8 mouse cellular contexts compared by ENCODE assay signal in the genomic region with DNA sequence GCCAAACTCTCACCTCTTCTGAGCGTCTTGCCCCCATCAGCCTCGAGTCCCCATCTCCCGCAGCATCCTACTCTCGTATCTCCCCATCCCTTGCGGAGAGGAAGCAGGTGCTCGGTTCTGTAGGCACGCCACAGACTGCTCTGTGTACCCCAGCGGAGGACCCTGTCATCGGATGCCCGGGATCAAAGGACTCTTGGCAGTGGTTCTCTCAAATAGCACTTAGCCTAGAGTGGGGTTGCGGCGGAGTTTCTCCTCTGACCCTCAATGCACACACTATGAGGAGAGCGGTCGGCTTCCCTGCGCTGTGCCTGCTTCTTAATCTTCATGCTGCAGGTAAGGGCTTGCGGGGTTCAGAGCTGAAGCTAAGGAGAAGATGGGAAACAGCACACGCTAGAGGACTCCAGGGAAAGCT. TPM values are rescaled to one million over a fixed set of nuclear protein-coding genes. Genes with fewer than 3 reads are reported as not detected.
DNase-seq lines count a peak whose midpoint lies in the region; ATAC-seq lines count a peak whose summit lies in the region.

No protein-coding gene starts in this region.

- no peaks in the 10 kb centered on the region for H3K36me3 ChIP-seq in heart, embryonic 16.5 days (ENCODE audit: control insufficient read depth, insufficient read depth)
- H3K36me3 ChIP-seq in embryonic facial prominence, embryonic 10.5 days (replicated peaks) = no peaks in the 10 kb centered on the region
- no peaks in the 10 kb centered on the region for H3K36me3 ChIP-seq in hindbrain, embryonic 14.5 days (replicated peaks; ENCODE audit: control insufficient read depth, insufficient read depth)
- H3K36me3 ChIP-seq in midbrain, embryonic 14.5 days (ENCODE audit: control insufficient read depth, insufficient read depth, low read length) = no peaks in the 10 kb centered on the region

- no peaks in the 10 kb centered on the region for H3K9me3 ChIP-seq in heart, embryonic 16.5 days (replicated peaks; ENCODE audit: control insufficient read depth, low read length)
- no peaks in the 10 kb centered on the region for H3K9me3 ChIP-seq in embryonic facial prominence, embryonic 10.5 days
- H3K9me3 ChIP-seq in hindbrain, embryonic 14.5 days (ENCODE audit: control insufficient read depth, low read length) = peaks cover 4% of the 10 kb centered on the region; the same call in 1 of the 2 replicates
- no peaks in the 10 kb centered on the region for H3K9me3 ChIP-seq in midbrain, embryonic 14.5 days (ENCODE audit: control insufficient read depth, low read length)

- H3K4me1 ChIP-seq in heart, embryonic 16.5 days (ENCODE audit: control insufficient read depth, insufficient read depth, low read length) = peaks cover 5% of the 10 kb centered on the region
- H3K4me1 ChIP-seq in embryonic facial prominence, embryonic 10.5 days = peaks cover 25% of the 10 kb centered on the region
- H3K4me1 ChIP-seq in hindbrain, embryonic 14.5 days (replicated peaks; ENCODE audit: control insufficient read depth, insufficient read depth, low read length) = no peaks in the 10 kb centered on the region
- H3K4me1 ChIP-seq in midbrain, embryonic 14.5 days (ENCODE audit: control insufficient read depth, insufficient read depth, low read length) = peaks cover 8% of the 10 kb centered on the region; the same call in 1 of the 2 replicates

- intact Hi-C loops in heart, postnatal 36 days (cut with DNase I) = no loop called here

- H3K4me3 ChIP-seq in heart, embryonic 16.5 days (ENCODE audit: low read length) = peak overlapping the region; percentile 43
- H3K4me3 ChIP-seq in embryonic facial prominence, embryonic 10.5 days = peak overlapping the region; percentile 58
- H3K4me3 ChIP-seq in hindbrain, embryonic 14.5 days (replicated peaks; ENCODE audit: low read length) = peak overlapping the region; percentile 48
- peak overlapping the region; percentile 62 for H3K4me3 ChIP-seq in midbrain, embryonic 14.5 days (replicated peaks; ENCODE audit: low read depth, low read length)

- H3K4me2 ChIP-seq in heart, embryonic 16.5 days (ENCODE audit: low read depth, low read length) = peak overlapping the region; percentile 69
- H3K4me2 ChIP-seq in hindbrain, embryonic 14.5 days (replicated peaks) = peak overlapping the region; percentile 65
- H3K4me2 ChIP-seq in midbrain, embryonic 14.5 days (ENCODE audit: low read length) = peak overlapping the region; percentile 70

- no peak for DNase-seq in heart, postnatal 36 days
- no peak for DNase-seq in embryonic facial prominence, embryonic 10.5 days (ENCODE audit: low spot score)
- DNase-seq in hindbrain, embryonic 14.5 days (ENCODE audit: low spot score) = peak; percentile 55
- DNase-seq in midbrain, embryonic 14.5 days = no peak
- DNase-seq in spleen, postnatal 36 days (ENCODE audit: low spot score in 2 of 2) = no peak
- no peak for DNase-seq in adrenal gland, postnatal 10 days
- DNase-seq in layer of hippocampus, adult 9-11 months = no peak

- no peak overlapping the region for H3K9ac ChIP-seq in heart, embryonic 16.5 days (ENCODE audit: low read length)
- H3K9ac ChIP-seq in hindbrain, embryonic 14.5 days = peak overlapping the region; percentile 61
- H3K9ac ChIP-seq in midbrain, embryonic 14.5 days (replicated peaks; ENCODE audit: low read length) = peak overlapping the region; percentile 69

- H3K27me3 ChIP-seq in heart, embryonic 16.5 days (ENCODE audit: control insufficient read depth, insufficient read depth, low read length) = peaks cover 8% of the 10 kb centered on the region
- peaks cover 10% of the 10 kb centered on the region for H3K27me3 ChIP-seq in embryonic facial prominence, embryonic 10.5 days (replicated peaks; ENCODE audit: low read depth, poor library complexity, severe bottlenecking)
- H3K27me3 ChIP-seq in hindbrain, embryonic 14.5 days (ENCODE audit: control insufficient read depth, insufficient read depth, low read length) = no peaks in the 10 kb centered on the region
- no peaks in the 10 kb centered on the region for H3K27me3 ChIP-seq in midbrain, embryonic 14.5 days (ENCODE audit: control insufficient read depth, insufficient read depth, low read length)

- H3K27ac ChIP-seq in heart, embryonic 16.5 days (ENCODE audit: low read length) = no peak overlapping the region
- H3K27ac ChIP-seq in embryonic facial prominence, embryonic 10.5 days (replicated peaks) = peak overlapping the region; percentile 70; the same call in 1 of the 2 replicates
- peak overlapping the region; percentile 78 for H3K27ac ChIP-seq in hindbrain, embryonic 14.5 days
- H3K27ac ChIP-seq in midbrain, embryonic 14.5 days (replicated peaks; ENCODE audit: low read depth, low read length) = peak overlapping the region; percentile 79

- WGBS in heart, embryonic 16.5 days = 2% methylated on average over 17 of the region's 17 CpGs
- 2% methylated on average over 17 of the region's 17 CpGs for WGBS in embryonic facial prominence, embryonic 10.5 days
- under 1% methylated on average over 17 of the region's 17 CpGs for WGBS in hindbrain, embryonic 14.5 days
- under 1% methylated on average over 17 of the region's 17 CpGs for WGBS in midbrain, embryonic 14.5 days

- ATAC-seq in heart, embryonic 16.5 days (replicated peaks; ENCODE audit: extremely low read depth, insufficient read depth, low FRiP score) = no peak
- peak; percentile 80 for ATAC-seq in hindbrain, embryonic 14.5 days (ENCODE audit: low FRiP score)
- ATAC-seq in midbrain, embryonic 14.5 days (ENCODE audit: low FRiP score, low TSS enrichment) = peak; percentile 70

RNA-seq across cellular contexts. Expression of a gene that starts 0.5 kb away (rescaled TPM):
- polyA plus RNA-seq in heart, embryonic 16.5 days (2015; fragmentation: Nextera tagmentation; extraction: Ambion mirVana) = 0.30 and 0.35 TPM in 2 replicates
- total RNA-seq in heart, postnatal 36 days (2021) = 1 to 10 TPM; 1.9 to 2.5 TPM
- polyA plus RNA-seq in embryonic facial prominence, embryonic 10.5 days (2016; fragmentation: Nextera tagmentation; extraction: Ambion mirVana) = 0.85 and 0.97 TPM in 2 replicates
- polyA plus RNA-seq in hindbrain, embryonic 14.5 days (2014; fragmentation: Nextera tagmentation; extraction: Ambion mirVana) = 21.5 and 26.8 TPM in 2 replicates
- polyA plus RNA-seq in midbrain, embryonic 14.5 days (2014; fragmentation: Nextera tagmentation; extraction: Ambion mirVana) = 16.3 and 17.7 TPM in 2 replicates
- total RNA-seq in adrenal gland, postnatal 10 days (2021) = 1 to 10 TPM; 5.7 to 7.7 TPM
